Mouse (Mus musculus) frontal cortex, postnatal 36 days (tissue): Measurements from ENCODE around the gene Usp22.
"Not testable (repeated sequence)": the region's sequence is repeated elsewhere in the genome, so short reads cannot be mapped to it uniquely, and the experiment has no call there.

Experiments
- DNase-seq, 2 experiments: peaks; one replicate each; pipeline ENCODE4 v3.0.0; 2022; ENCODE audit warnings: low spot score in 2 of 2

The Usp22 gene

DNA sequence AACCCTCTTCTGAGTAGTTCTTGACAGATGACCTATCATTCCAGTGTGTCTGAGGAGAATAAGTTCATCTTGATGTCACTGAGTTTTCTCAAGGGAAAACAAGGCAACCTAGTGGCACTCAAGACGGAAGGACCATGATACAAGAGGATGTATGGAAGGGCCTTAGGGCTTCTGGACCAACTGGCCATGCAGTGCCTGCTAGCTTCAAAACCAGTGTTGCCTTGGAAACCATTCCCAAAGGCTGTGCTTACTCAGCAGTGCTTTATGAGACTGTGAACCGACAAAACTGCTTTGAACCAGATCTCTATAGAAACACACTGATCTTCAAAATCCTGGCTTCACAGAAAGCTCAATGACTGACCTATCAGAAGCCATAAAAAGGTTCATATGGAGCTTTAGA is 15.9 kb upstream of the Usp22 start:
- no peak for DNase-seq

DNA sequence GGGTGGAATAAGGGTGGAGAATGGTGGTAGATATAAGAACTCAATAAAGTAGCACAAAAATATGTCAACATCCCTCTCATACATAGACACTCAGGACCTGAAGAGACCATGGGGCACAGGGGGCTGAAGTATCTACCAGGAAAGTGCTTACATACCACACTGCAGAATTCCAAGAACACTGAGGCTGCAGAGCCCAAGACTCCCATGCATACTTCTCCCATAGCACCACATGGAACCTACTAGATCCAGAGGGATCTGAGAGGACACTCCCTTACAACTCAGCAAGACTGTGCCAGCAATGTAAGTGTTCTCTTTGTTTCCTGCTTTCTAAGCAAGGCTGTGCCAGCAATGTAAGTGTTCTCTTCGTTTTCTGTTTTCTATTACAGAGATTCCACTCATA is 9.0 kb upstream of the Usp22 start:
- no peak for DNase-seq

DNA sequence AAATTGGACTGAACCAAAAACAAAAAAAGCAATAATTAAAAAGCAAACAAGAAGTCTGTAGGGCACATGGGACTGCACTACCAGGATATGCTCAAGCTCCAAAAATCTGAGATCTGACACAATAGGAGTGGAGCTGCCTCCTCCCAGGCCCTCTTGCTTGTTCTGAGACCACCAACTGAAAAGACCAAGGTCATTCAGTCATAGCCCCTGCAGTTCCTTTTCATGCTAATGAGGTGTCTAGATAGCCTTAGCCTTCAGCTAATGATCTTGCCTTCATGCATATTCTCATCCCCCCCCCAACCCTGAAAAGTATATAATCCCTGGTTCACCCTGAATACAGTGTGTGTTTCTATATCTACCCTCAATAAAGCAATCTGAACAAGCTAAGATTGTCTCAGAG is 6.8 kb upstream of the Usp22 start:
- no peak for DNase-seq

DNA sequence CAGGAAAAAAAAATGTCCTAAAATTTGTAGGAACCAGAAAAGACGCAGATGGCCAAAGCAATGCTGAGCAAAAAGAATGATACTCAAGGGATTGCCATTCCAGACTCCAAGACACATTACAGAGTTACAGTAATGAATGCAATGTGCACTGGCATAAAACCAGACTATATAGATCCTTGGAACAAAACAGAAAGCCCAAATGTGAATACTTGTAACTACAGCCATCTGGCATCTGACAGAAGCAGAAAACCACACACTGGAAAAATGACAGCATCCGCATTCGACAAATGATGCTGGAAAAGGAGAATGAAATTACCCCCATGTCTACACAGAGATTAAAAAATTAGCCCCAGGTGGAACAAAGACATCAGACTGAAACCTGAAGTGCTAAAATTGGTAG is 5.5 kb upstream of the Usp22 start:
- DNase-seq, result peak in 1 of 2 experiments; percentile 39

DNA sequence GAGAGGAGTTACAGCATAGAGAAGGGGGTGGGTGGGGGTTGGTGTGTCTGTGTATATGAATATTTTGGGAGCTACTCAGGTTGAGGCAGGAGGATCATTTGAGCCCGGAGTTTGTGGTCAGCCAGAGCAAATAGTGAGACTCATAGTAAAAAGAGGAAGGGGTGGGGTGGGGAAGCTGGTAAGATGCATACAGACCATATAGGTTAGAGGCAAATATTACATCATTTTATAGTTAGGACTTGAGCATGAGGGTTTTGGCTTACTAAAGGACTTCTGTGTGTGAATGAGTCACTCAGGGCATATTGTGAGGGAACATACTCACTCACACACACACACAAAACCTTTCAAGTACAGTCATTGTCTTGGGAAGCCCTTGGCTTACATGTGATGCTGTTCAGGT is 1.5 kb upstream of the Usp22 start:
- DNase-seq, result no peak

DNA sequence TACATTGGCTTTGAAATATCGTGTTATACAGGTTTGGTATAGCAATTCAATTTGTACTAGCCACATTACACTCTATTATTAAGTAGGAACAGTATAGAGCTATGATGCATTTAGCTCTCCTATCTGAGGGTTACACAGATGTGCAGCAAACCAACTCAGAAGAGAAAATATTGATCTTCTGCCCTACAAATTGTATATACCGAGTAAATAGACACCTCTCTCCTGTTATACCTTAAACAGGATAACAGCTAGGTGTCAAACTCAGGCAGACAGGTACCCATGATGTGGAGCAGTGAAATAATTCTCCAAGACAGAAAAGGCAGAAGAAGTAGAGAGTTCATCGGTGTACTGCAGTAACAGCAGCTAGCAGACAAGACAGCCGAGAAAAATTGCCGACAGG is 923 bp upstream of the Usp22 start:
- no peak for DNase-seq

DNA sequence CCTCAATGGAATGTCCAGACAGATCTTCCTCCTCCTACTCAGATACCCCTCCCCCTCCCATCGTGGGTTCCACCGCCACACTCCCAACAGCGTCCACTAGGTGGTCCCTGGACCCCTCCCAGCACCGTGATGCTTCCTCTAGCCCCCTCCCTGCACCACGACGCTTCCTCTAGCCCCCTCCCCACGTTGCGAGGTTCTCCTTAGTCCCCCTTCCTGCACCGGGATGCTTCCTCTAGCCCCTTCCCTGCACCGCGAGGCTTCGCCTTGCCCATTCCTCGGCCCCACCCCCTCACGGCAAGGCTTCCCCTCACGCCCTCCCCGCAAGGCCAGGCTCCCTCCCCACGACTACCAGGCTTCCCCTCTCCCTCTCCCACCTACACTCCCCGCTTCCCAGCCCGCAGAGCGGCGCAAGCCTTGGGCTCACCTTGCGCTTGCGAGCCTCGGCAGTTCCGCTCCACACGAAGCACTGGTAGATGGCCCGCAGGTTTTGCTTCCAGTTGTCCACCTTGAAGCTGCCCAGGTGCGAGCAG is 499 bp downstream of the Usp22 start:
- DNase-seq, result no peak

DNA sequence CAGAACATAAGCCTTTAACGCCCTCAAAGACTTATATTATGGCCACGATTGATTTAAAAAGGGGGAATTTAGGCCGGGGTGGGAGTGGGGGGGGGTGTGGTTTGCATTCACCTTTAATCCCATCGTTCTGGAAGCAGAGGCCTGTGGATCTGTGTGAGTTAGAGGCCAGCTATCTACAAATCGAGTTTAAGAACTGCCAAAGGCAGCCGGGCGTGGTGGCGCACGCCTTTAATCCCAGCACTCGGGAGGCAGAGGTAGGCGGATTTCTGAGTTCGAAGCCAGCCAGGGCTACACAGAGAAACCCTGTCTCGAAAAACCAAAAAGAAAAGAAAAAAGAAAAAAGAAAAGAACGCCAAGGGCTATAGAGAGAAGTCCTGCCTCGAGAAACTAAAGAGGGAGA is 1.4 kb downstream of the Usp22 start:
- not testable (repeated sequence) for DNase-seq

DNA sequence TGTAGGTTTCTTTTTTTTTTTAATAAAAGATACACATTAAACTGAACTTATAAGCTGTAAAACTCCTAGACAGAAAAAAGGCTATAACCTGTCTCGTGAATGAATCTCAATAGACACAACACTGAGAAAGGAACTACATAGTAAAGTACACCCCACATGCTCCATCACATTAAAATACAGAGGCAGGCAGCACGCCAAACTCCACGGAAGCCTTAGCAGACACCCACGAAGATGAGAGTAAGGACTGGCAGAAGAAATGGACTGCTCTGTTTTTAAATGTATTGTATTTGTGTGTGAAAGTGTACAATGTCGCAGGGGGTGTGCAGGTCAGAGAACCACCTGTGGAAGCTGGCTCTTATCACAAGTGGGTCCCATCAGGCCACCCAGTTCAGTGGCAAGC is 4.7 kb downstream of the Usp22 start:
- DNase-seq, result no peak

DNA sequence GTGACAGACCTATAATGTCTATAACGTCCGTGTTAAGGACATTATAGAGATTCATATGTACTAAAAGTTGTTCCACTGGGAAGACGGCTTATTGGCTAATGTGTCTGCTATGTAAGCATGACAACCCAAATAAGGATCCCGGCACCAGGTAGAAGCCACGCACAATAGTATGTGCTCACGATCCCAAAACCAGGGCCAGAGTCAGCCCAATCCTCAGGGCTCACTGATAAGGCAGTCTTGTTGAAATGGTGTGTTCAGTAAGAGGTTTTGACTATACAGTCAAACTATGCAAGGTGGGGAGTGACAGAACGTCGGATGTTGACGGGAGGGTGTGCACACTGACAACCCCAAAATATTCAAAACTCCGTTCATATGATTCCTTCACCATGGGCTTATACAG is 10.0 kb downstream of the Usp22 start:
- DNase-seq, result no peak

DNA sequence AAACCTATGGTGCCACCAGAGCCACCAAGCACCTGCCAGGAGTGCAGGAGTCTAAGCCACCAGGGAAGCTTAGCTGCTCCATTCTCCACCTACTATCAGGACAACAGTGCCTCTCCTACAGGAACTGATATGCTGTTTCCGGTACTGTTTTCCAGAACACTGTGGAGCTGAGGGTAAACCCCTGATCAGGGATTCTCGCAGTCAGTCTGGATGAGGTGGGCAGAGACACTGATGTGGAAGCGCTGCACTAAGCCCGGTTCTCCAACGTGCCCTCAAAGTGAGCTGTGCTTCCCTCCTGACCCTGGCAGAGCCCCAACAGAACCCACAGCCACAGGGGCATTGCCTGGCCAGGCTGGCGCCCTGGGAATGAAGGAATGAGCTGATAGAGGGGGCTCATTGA is 10.5 kb downstream of the Usp22 start:
- DNase-seq, result no peak

DNA sequence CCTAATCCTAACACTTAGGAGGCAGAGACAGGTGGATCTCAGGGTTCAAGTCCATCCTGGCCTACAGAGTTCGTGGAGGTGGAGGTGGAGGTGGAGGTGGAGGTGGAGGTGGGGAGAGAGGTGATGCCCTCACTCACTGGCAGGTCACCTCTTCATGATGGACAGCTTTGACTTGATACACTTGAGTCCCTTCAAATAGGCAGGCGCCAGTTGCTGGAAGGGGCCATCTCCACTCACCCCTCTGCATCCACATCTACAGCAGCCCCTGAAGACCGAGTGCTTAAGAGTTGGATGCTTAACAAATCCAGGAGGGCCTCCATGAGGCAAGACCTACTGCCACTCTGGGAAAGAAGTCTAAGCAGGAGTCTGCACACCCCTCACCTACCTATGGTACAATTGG is 11.5 kb downstream of the Usp22 start:
- no peak for DNase-seq

DNA sequence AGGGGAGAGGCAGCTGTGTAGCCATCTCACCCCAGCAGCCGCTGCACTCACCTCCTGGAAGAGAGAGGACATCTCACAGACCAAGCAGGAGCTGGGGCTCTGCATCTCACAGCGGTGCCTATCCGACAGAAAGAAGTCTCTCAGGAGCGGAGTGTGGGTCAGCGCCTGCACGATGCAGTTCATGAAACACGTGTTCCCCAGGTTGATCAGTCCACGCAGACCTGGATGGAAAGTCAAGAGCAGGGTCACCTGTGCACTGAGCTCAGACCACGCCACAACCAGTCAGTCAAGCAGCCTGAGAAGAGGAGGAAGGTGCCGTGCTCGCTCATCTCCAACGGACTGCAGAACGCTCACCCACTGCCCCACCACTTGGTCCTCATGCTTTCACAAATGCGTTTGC is 12.1 kb downstream of the Usp22 start:
- no peak for DNase-seq

DNA sequence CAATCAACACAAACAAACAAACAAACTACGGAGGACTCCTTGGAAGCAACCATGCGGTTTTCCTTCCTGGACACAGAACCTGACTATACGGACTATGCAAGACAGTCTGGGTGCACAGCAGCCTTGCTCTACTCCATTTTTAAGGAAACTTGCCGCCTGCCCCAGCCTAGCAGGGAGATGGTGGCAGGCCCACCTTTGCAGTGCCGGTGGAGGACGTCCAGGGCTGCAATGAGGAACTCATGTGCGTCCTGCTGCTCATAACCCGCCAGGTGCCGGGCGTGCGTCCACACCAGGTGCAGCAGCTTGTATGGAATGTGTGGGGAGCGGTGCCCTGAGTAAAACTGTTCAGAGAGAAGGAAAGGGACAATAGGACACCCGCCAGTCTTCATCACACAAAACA is 13.7 kb downstream of the Usp22 start:
- DNase-seq, result no peak

DNA sequence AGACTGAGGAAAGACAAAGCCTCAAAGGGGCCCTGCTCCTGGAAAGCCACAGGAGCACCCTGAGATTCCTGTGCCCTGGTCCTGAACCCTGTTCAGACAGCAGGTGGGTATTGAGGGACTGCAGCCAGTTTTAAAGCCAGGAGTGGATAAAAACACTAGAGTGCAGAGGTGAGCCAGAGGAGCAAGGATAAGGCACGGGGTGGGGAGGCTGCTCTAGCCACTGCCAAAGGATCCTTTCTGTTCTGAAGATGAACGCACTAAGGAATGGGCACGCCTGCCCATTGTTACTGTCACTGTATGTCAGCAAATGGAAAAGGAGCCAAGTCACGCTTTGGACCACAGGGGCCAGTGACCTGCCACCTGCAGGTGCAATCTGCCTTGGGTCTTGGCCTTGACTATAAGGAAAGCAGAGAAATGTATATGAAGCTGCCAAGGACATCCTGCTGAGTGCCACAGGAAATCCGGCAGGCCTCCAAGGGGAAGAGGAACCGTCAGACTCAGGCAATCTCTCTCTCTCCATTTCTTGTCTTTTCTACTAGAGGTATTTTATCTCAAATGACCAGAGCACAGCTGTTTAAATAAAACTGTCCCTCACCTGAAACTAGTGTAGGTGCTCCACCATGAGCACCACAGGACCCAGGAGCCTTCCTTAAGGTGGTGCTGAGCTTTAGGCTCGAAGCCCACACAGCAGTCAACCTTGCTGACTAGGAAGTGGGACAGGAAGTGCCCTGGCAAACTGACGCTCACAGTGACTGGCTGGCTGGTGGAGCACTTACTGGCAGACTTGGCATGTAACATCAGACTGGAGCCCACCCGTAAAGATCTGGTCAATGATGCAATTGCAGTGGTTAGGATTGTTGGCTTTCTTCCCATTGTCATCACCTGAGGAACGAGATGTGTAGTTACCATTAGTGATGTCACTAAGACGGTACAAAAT is 14.8 kb downstream of the Usp22 start:
- DNase-seq, result no peak

DNA sequence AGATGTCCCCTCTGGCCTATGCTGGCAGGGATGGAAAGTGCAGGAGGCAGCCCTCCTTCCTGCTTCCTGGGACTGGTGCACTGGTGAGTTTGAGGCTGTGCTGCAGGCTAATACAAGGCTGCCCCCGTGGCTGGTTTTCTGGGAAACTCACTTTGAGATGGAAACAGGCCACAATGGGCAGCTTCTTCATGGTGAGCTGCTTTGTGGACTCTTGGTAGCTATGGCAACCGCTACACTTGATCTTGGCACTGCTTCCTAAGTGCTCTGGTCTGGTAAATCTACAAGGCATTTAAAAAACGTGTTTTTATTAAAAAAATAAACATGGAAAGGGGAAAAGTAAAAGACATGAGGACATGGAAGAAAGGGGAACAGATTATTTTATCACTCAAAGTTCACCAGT is 16.7 kb downstream of the Usp22 start:
- DNase-seq, result no peak

DNA sequence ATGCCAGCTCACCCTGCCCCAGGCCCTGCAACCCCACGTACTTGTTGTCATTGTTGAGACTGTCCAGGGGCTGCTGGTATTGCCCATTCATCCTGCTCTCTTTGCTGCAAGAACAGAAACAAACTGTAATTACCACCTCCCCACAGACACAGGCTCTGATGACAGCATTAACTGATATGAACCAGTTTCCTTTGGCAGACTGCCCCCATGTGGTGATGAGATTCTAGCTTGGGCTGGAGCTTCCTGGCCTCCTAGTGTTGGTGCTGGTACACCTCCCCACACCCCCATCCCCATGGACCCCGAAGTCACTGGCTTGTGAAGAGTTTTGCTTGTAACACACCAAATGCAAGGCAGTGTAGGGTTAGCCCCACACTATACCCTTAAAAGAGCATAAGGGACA is 19.1 kb downstream of the Usp22 start:
- DNase-seq, result peak in 1 of 2 experiments; percentile 65

DNA sequence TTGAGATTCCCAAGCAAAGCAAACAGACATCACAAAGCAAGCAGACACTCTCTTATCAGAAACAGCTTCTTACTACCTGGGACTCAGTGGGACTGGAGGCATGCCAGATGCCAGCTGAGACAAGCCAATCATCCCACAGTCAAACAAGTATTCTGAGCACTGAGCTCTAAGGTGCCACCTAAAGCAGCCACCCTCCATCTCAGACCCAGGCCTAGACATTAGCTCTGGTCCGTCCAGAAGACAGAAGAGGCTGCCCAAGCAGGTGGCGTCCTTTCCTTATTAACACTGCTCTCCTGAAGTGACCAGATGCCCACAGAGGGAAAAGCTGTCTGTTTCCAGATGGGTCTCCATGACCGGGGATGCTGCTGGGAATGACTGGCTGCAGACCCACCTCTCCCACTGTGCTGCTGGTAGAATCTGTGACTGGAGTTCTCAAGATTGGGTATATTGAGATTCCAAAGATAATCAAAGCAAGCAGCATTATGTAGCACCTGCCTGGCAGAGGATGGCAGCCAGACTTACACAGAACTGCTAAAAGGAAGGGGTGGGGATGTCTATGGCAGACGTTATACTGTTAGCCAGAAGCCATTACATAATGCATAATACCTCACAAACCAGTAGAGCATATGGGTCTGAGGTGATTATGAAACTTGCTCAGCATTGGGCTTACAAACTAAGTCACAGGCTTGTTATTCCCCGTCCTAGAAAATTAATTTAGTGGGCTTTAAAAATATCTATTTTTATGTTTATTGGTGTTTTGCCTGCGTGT is 24.4 kb downstream of the Usp22 start:
- peak in 1 of 2 experiments; percentile 37 for DNase-seq

DNA sequence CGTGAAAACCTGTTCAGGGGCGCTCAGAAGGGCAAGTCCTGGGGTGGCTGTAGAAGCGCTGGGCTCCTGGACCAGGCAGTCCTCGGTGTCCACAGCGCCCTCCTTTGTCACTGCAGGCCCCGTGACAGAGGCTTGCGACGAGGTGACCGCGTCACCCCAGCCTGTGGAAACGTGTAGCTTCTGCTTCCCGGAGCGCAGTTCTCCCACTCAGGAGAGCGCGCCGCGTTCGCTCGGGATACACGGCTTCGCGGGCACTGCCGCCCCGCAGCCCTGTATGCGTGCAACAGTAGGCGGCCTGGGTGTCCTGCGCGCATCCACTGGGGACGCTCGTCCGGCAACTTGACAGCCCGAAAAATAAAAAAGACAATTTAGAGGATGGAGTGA is 27.6 kb downstream of the Usp22 start:
- DNase-seq, result peak; percentile 31 to 40

DNA sequence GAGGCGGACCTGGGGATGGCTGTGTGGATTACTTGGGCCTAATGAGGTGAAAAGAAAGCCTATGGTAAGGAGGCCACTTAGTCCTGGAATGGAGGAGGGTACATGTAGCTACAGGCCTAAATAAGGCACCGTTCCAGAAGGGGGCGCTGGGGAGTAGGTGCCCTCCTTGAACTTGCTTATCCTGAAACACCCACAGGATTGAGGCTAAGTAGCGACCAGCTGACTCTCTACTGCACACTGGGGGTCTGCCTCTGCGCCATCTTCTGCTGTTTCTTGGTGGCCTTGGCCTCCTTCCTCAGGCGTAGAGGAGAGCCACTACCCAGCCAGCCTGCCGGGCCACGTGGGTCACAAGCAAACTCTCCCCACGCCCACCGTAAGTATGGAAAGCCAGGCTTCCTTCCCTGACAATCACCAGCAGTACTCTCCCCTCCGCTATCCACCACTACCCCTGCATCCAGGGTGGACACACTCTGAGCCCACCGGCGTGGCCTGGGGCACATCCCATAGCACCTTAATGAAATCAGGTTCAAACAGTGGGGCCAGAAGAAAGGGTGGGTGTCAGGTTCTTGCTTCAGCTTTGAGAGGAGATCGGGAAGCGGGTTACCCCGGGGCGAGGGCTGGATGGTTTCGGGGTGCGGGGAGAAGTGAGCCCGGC is 28.1 kb downstream of the Usp22 start:
- no peak for DNase-seq

DNA sequence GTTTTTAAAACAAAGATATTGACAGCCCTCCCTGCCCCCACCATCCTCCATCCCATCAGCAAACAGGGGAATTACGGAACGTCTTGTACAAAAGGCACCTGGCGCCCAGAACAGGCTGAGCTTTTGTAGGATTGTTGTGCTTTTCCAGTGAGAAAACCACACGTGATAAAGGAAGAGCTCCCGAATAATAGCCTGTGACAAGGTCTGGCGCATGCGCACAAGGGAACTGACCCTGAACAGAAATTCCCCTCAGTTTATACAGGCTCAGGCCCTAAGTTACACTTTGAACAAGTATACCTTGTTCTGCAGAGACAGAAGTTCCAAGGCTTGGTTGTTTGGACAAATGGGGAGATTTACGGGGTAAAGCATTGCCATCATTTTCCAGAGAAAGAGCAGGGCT is 29.3 kb downstream of the Usp22 start:
- no peak for DNase-seq
